Mouse (Mus musculus) bone marrow, adult 2 months (tissue): ENCODE data around the gene Tbx5. TPM values are rescaled to one million over a fixed set of nuclear protein-coding genes. Genes with fewer than 3 reads are reported as not detected.

Experiments
- H3K27ac ChIP-seq: fragments of 200-500 bp; 2 replicates; pipeline ENCODE4 v1.5.1; 2012; ENCODE audit warnings: low read depth, mild to moderate bottlenecking, control low read depth, inconsistent platforms, low read length; ENCODE audit not compliant: control insufficient read depth, poor library complexity, insufficient read depth
- H3K4me1 ChIP-seq: fragments of 200-500 bp; 2 replicates; pipeline ENCODE4 v1.6.1; 2011; ENCODE audit warnings: low read length; ENCODE audit not compliant: control insufficient read depth, insufficient read depth
- H3K4me3 ChIP-seq: fragments of 200-500 bp; replicated peaks from 2 replicates; pipeline ENCODE3; 2011; ENCODE audit warnings: mild to moderate bottlenecking, low read depth, low read length, control low read depth; ENCODE audit not compliant: control insufficient read depth
- CTCF ChIP-seq: fragments of 200-500 bp; IDR thresholded peaks from 2 replicates; pipeline ENCODE4 v1.5.1; 2011; ENCODE audit warnings: low read length, control low read depth; ENCODE audit not compliant: control insufficient read depth, insufficient read depth
- POLR2A ChIP-seq: fragments of 200-500 bp; IDR thresholded peaks from 2 replicates; pipeline ENCODE4 v1.6.1; 2011; ENCODE audit warnings: low read depth, mild to moderate bottlenecking, control low read depth, low read length, borderline replicate concordance; ENCODE audit not compliant: control insufficient read depth
- WGBS: fragments of 180-500 bp; shearing (Covaris S2); methylation state at CpG from one replicate; pipeline ENCODE4 v1.1.7; 2018; 5-methylcytosine and 5-hydroxymethylcytosine counted together
- polyA plus RNA-seq: library from polyadenylated mRNA; stranded (reverse); fragments of >200 nt; gene quantifications from 2 replicates; pipeline ENCODE4 v1.2.4, GENCODE M21; 2011; ENCODE audit warnings: low replicate concordance; ENCODE audit not compliant: missing spikeins, insufficient read depth, insufficient read length

Gene Tbx5
- polyA plus RNA-seq, 1 experiment = not detected

- Histone ChIP-seq H3K27ac (no peak overlapping the region), H3K4me3 (no peak overlapping the region), H3K4me1 (no peaks in the 10 kb centered on the region)
- WGBS = 3% methylated on average over 5 of the region's 5 CpGs
- no peak for TF ChIP-seq CTCF
- TF ChIP-seq POLR2A = no peak
Measured at GRCm38 (mm10) chr5:119805636-119806035, 26.8 kb upstream of the Tbx5 start.

- no peak for TF ChIP-seq POLR2A
- TF ChIP-seq CTCF = no peak
- Histone ChIP-seq H3K4me3 (no peak overlapping the region), H3K4me1 (no peaks in the 10 kb centered on the region), H3K27ac (no peak overlapping the region)
Measured at GRCm38 (mm10) chr5:119806467-119806866, 26.0 kb upstream of the Tbx5 start.

GRCm38 (mm10) chr5:119807481-119808183 lies 24.8 kb upstream of the Tbx5 start:
- Histone ChIP-seq H3K4me1 (no peaks in the 10 kb centered on the region), H3K4me3 (no peak overlapping the region), H3K27ac (no peak overlapping the region)
- 8% methylated on average over 20 of the region's 20 CpGs for WGBS
- TF ChIP-seq POLR2A (no peak), CTCF (no peak)

- H3K4me1 ChIP-seq = no peaks in the 10 kb centered on the region
- no peak overlapping the region for H3K4me3 ChIP-seq
- TF ChIP-seq CTCF (no peak), POLR2A (no peak)
- WGBS = 40% methylated on average over 6 of the region's 6 CpGs
- H3K27ac ChIP-seq = no peak overlapping the region
Measured at GRCm38 (mm10) chr5:119808713-119809112, 23.8 kb upstream of the Tbx5 start.

- TF ChIP-seq CTCF (no peak), POLR2A (no peak)
- WGBS = 54% methylated on average over 12 of the region's 12 CpGs
Measured at GRCm38 (mm10) chr5:119810994-119811690, 21.3 kb upstream of the Tbx5 start.

GRCm38 (mm10) chr5:119815247-119815646 lies 17.2 kb upstream of the Tbx5 start:
- no peaks in the 10 kb centered on the region for H3K4me1 ChIP-seq
- no peak overlapping the region for H3K4me3 ChIP-seq
- H3K27ac ChIP-seq = no peak overlapping the region
- WGBS = 58% methylated on average over 1 of the region's 1 CpGs
- TF ChIP-seq CTCF = no peak
- no peak for TF ChIP-seq POLR2A

More at GRCm38 (mm10) chr5:119810994-119811690, 21.3 kb upstream of the Tbx5 start:
- no peak overlapping the region for H3K27ac ChIP-seq
- H3K4me1 ChIP-seq = no peaks in the 10 kb centered on the region
- no peak overlapping the region for H3K4me3 ChIP-seq

- TF ChIP-seq POLR2A (no peak), CTCF (no peak)
- no peaks in the 10 kb centered on the region for H3K4me1 ChIP-seq
- H3K4me3 ChIP-seq = no peak overlapping the region
- H3K27ac ChIP-seq = no peak overlapping the region
- 81% methylated on average over 6 of the region's 6 CpGs for WGBS
Measured at GRCm38 (mm10) chr5:119820452-119820851, 12.0 kb upstream of the Tbx5 start.

- TF ChIP-seq POLR2A = no peak
- TF ChIP-seq CTCF = no peak
- no peak overlapping the region for H3K27ac ChIP-seq
- no peaks in the 10 kb centered on the region for H3K4me1 ChIP-seq
- no peak overlapping the region for H3K4me3 ChIP-seq
- 60% methylated on average over 2 of the region's 2 CpGs for WGBS
Measured at GRCm38 (mm10) chr5:119821506-119821905, 11.0 kb upstream of the Tbx5 start.

- no peak for TF ChIP-seq POLR2A
- no peak for TF ChIP-seq CTCF
- H3K27ac ChIP-seq = no peak overlapping the region
- no peaks in the 10 kb centered on the region for H3K4me1 ChIP-seq
- WGBS = 63% methylated on average over 6 of the region's 6 CpGs
- H3K4me3 ChIP-seq = no peak overlapping the region
Measured at GRCm38 (mm10) chr5:119827341-119827740, 5.1 kb upstream of the Tbx5 start.
